Mouse (Mus musculus) lung, adult 2 months (tissue): ENCODE data around the gene Extl1. TPM values are rescaled to one million over a fixed set of nuclear protein-coding genes. Genes with fewer than 3 reads are reported as not detected.
A peak's percentile ranks its signal among the peaks of the same experiment; 100 is the strongest.

Experiments
- DNase-seq: peaks from one replicate; pipeline ENCODE4 v3.0.0; 2022
- H3K4me1 ChIP-seq: fragments of 200-500 bp; 2 replicates; pipeline ENCODE4 v1.6.1; 2011; ENCODE audit warnings: low read length; ENCODE audit not compliant: control insufficient read depth, insufficient read depth
- H3K4me3 ChIP-seq: fragments of 200-500 bp; replicated peaks from 2 replicates; pipeline ENCODE3; 2011; ENCODE audit warnings: low read depth, mild to moderate bottlenecking, control low read depth, low read length; ENCODE audit errors: extremely low read depth
- CTCF ChIP-seq: fragments of 200-500 bp; IDR thresholded peaks from 2 replicates; pipeline ENCODE4 v1.5.1; 2011; ENCODE audit warnings: mild to moderate bottlenecking, low read length, control low read depth; ENCODE audit not compliant: insufficient read depth
- POLR2A ChIP-seq: fragments of 200-500 bp; IDR thresholded peaks from 2 replicates; pipeline ENCODE4 v1.6.1; 2011; ENCODE audit warnings: low read depth, mild to moderate bottlenecking, control low read depth, low read length, borderline replicate concordance; ENCODE audit errors: extremely low read depth
- WGBS: fragments of 180-500 bp; shearing (Covaris S2); methylation state at CpG from one replicate; pipeline ENCODE4 v1.1.7; 2018; 5-methylcytosine and 5-hydroxymethylcytosine counted together
- polyA plus RNA-seq: library from polyadenylated mRNA; depleted of rRNA; stranded (reverse); fragments of >200 nt; gene quantifications from 2 replicates; pipeline ENCODE4 v1.2.3, GENCODE M21; 2012

Gene Extl1
- polyA plus RNA-seq, 1 experiment = 3.7 TPM

DNA sequence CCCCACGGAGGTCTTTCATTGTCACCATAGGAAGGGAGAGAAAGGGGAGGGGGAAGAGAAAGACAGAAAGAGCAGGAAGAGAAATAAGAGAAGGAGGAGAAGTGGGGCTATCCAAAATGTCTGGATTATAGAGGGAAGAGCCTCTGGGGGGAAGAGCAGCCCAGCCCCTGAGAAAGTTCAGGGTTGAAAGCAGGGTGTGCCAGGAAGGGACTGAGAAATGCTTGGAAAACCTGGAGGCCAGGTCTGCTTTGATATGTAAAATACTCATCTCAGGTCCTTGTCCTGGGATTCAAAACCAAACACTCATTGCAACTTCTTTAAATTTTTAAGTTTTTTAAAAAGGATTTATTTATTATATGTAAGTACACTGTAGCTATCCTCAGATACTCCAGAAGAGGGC is 8.0 kb upstream of the Extl1 start:
- Histone ChIP-seq H3K4me1 (peaks cover 2% of the 10 kb centered on the region; the same call in 1 of the 2 replicates), H3K4me3 (no peak overlapping the region)
- DNase-seq = no peak
- WGBS = 91% methylated on average over 1 of the region's 1 CpGs
- TF ChIP-seq POLR2A (no peak), CTCF (no peak)

DNA sequence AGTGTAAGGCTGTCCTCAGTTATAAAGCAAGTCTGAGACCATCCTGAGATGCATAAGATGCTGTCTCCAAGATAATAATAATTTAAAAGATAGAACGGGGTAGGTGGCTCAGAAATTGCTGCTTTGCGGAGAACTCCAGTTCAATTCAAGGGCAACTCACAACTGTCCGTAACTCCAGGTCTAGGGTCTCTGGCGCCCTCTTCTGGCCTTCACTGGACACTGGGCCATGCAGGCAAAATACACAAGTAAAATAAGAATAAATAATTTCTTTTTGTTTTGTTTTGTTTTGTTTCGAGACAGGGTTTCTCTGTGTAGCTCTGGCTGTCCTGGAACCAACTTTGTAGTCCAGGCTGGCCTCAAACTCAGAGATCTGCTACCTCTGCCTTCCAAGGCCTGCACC is 4.7 kb upstream of the Extl1 start:
- WGBS = 11% methylated on average over 5 of the region's 5 CpGs
- no peak overlapping the region for H3K4me3 ChIP-seq
- DNase-seq = peak; percentile 69
- no peaks in the 10 kb centered on the region for H3K4me1 ChIP-seq
- TF ChIP-seq CTCF = peak; percentile 89
- TF ChIP-seq POLR2A = no peak

- 61% methylated on average over 6 of the region's 6 CpGs for WGBS
- DNase-seq = no peak
- no peaks in the 10 kb centered on the region for H3K4me1 ChIP-seq
- TF ChIP-seq CTCF (no peak), POLR2A (no peak)
- H3K4me3 ChIP-seq = no peak overlapping the region
Observed at GRCm38 (mm10) chr4:134387268-134387667, 3.6 kb upstream of the Extl1 start.

DNA sequence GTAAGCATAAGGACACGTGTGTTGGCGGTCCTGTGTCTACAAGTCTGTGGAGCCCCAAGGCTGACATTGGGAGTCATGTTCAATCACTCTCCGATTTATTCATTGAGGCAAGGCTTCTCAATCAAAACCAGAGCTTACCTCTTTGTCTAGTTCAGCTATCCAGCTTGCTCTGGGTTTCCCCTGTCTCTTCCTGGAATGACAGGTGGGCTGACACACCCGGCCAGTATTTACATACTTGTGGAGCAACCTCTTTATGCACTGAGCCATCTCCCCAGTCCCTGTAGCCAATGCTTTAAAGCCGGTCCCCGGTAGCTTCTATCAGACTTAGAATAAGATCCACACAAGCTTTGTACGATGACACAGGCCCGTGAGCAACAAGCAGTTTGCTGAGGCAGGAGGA is 4.1 kb downstream of the Extl1 start:
- Histone ChIP-seq H3K4me1 (no peaks in the 10 kb centered on the region), H3K4me3 (no peak overlapping the region)
- 74% methylated on average over 8 of the region's 8 CpGs for WGBS
- no peak for TF ChIP-seq POLR2A
- no peak for TF ChIP-seq CTCF
- no peak for DNase-seq

DNA sequence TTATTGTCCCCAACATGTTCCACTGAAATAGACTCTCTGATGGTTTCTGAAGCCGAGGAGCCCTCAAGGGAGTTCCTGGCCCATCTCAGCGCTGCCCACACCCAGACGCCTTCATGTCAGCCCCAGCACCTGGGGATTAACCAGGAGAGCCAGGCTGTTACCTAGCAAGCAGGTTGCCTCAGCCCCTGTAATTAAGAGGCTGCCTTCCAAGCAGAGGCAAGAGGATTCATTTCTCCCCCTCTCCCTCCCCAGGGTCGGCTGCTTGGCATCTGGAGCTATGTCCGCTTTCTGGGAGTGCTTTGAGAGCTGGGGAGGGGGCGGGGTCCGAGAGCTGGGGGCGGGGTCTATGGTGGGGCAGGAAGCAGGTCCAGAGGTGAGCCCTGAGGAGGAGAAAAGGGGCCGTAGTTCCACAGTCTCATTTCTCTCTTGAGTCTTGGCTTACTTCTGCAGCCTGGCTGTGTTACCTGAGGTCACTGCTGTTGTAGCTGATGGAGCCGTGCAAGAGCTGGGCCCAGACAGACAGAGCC is 5.5 kb downstream of the Extl1 start:
- DNase-seq = no peak
- no peak for TF ChIP-seq POLR2A
- TF ChIP-seq CTCF = no peak
- no peaks in the 10 kb centered on the region for H3K4me1 ChIP-seq
- WGBS = 51% methylated on average over 10 of the region's 10 CpGs
- H3K4me3 ChIP-seq = no peak overlapping the region

DNA sequence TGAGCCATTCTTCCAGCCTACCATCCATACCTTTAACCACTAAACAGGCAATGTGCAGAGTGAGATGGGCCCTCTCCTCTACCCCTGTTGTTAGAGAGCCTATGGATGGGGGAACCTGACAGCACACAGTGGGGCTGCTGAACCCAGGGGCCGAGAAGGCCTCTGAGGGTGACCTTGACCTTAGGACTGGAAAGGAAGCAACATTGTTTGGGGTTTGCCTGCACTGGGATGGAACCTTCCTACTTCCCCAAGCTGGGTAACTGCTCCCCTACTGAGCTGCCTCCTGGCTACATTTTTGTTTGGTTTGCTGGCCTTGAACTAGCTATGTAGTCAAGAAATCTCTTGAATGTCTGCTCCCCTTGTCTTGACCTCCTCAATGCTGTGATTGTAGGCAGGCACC is 9.3 kb downstream of the Extl1 start:
- no peak for TF ChIP-seq CTCF
- no peak for TF ChIP-seq POLR2A
- 32% methylated on average over 1 of the region's 1 CpGs for WGBS
- peaks cover 7% of the 10 kb centered on the region; the same call in 1 of the 2 replicates for H3K4me1 ChIP-seq
- no peak for DNase-seq
- no peak overlapping the region for H3K4me3 ChIP-seq

- DNase-seq = no peak
- peaks cover 7% of the 10 kb centered on the region; the same call in 1 of the 2 replicates for H3K4me1 ChIP-seq
- WGBS = 82% methylated on average over 8 of the region's 8 CpGs
- TF ChIP-seq POLR2A (no peak), CTCF (no peak)
- H3K4me3 ChIP-seq = no peak overlapping the region
Observed at GRCm38 (mm10) chr4:134373295-134373694, 10.4 kb downstream of the Extl1 start.

DNA sequence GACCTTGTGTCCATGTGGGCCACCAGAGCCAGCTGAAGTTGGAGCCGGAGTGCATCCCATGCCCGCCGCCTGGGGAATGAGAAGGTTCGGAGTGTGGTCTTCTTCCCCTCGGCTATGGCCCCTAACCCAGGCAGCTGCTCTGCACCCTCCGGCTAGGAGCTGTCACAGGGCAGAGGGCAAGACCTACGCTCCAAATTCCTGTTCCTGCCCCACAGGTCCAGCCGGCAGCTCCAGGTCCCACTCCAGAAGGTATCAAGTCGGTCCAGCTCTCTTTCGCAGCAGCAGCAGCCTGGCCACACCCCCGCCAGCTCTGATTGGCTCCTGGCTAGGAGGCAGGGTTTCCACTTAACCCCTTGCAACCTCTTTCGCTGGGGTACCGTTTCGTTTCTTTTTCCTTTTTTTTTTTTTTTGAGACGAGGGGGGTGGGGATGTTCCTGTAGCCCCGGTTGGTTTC is 11.3 kb downstream of the Extl1 start:
- peak; percentile 74 for DNase-seq
- WGBS = 0% methylated on average over 16 of the region's 16 CpGs
- Histone ChIP-seq H3K4me3 (peak overlapping the region; percentile 60), H3K4me1 (peaks cover 7% of the 10 kb centered on the region; the same call in 1 of the 2 replicates)
- no peak for TF ChIP-seq CTCF
- 0 out of 2 replicates have a peak, but pooled peaks have one; percentile 11 for TF ChIP-seq POLR2A

DNA sequence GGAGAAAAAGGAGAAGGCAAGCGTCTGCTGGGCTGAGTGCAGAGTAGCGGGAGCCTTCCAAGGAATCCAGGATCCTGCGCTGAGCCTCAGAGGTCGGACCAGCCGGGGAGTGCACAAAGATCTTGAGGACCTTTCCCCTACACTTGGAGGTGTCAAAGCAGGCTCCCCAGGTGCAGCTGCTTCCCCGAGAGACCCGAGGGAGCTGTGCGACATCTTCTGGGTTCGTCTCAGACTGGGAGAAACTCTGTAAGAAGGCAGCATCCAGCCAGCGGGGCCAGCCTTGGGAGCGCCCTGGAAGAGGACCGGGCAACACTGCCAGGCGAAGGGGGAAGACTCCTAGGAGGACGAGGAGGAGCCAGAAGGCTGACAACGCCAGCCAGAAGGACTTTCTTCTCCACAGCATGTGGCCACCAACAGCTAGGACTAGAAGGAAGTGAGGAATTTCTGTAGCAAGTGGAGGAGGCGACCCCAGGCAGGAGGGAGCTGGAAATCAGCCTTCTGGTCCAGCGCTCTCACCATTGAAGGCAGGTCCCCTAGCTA is 12.3 kb downstream of the Extl1 start:
- TF ChIP-seq POLR2A = no peak
- no peak for TF ChIP-seq CTCF
- peak; percentile 31 for DNase-seq
- WGBS = under 1% methylated on average over 17 of the region's 17 CpGs

DNA sequence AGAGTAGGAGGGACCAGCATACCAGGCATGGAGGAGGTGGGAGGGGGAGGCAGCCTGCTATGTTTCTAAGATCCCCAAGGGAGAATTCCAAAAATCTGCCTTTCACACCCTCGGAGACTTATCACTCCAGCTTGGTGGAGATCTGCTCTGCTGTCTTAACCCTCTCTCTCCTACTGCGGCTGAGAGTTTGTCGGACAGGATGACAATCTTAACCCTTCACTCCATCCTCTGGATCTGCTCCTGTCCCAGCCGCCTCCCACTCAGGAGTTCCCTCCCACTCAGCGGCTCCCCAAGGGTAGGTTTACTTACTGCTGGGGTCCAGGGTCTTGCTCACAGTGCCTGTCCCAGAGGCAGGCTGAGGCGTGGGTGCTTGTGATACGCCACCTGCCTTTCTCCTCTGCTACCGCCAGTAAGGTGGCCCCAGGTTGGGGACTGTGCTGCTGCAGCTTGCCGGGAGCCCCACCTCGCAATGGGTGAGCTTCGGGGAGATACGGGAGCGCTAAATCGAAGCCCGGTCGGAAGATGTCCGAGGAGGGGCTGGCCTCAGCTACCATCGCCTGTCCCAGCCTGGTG is 12.9 kb downstream of the Extl1 start:
- peak; percentile 22 for DNase-seq

More for the DNA sequence above, 12.3 kb downstream of the Extl1 start:
- Histone ChIP-seq H3K4me1 (peaks cover 7% of the 10 kb centered on the region; the same call in 1 of the 2 replicates), H3K4me3 (no peak overlapping the region)

More for the DNA sequence above, 12.9 kb downstream of the Extl1 start:
- TF ChIP-seq POLR2A = no peak
- no peak for TF ChIP-seq CTCF
- 4% methylated on average over 18 of the region's 18 CpGs for WGBS
- H3K4me3 ChIP-seq = no peak overlapping the region
- H3K4me1 ChIP-seq = peaks cover 7% of the 10 kb centered on the region; the same call in 1 of the 2 replicates
